Mouse (Mus musculus) megakaryocyte, adult 5-6 weeks (primary cell): ENCODE measurements around the gene Rab40b. TPM values are rescaled to one million over a fixed set of nuclear protein-coding genes. Genes with fewer than 3 reads are reported as not detected.
"Not testable (repeated sequence)": the region's sequence is repeated elsewhere in the genome, so short reads cannot be mapped to it uniquely, and the experiment has no call there.

Source experiments
- ATAC-seq: 2 replicates; pipeline ENCODE4 v1.8.0; 2016; ENCODE audit warnings: mild to moderate bottlenecking, inconsistent platforms; ENCODE audit not compliant: poor library complexity, severe bottlenecking
- total RNA-seq, 2 experiments: library from RNA; stranded (forward) in 1 of 2; stranded (reverse) in 1 of 2; fragments of 153-499, 151-499 nt in 1 of 2; fragments of 221-1000, 200-1000 nt in 1 of 2; gene quantifications; 2 replicates each; pipeline versions ENCODE4 v1.2.3 to v1.2.4; 2015 to 2017

Gene Rab40b
- total RNA-seq, 2 experiments from 2014 or later, result not detected

DNA sequence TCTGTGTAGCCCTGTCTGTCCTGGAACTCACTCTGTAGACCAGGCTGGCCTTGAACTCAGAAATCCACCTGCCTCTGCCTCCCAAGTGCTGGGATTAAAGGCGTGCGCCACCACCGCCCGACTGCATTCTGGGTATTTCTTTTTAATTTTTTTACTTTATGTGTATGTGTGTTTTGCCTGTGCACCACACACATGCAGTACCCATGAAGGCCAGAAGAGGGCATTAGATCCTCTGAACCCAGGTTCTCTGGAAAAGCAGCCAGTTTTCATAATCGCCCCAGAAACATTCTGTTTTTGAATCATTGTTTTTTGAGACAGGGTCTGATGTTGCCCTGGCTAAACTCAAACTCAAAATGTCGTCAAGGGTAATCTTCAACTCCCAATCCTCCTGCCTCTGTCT is 18.4 kb downstream of the Rab40b start:
- ATAC-seq, result peak; percentile 68

DNA sequence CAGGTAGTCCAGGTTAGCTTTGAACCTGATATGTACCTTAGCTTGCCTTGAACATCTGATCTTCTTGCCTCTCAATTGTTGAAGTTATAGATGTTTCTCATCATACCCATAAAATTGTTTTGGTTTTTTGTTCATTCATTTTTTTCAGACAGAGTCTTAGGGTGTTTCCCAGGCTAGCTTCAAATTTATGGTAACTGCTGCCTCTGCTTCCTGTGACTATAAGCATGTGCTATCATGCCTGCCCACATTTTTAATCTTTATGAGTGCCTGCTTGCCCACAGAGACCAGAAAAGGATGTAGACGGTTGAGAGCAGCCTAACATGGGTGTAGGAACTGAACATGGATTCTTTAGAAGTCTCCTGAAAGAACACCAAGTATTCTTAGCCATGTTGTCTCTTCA is 19.3 kb downstream of the Rab40b start:
- ATAC-seq, result no peak

DNA sequence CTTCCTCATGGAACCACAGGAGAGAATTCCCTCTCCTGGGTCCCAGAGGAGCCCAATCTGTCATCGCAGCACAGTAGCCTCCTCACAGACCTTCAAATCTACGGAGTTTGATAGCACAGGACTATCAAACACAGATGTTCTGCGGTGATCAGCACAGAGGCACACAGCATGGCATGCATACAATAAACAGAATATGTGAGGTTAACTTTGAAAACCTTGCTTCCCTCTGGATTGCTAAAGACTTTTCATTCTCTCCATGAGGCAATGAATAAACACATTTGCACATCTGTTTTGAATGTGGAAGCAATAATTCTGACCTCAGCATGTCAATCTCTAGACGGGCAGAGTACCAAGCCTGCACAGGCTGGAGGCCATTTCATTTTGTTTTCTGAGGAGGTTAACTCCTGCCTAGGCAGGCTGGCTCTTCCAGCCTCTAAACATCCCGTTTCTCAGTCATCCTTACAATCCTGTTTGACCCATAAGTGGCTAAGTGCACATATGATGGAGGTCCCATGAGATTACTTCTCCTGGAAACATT is 20.8 kb downstream of the Rab40b start:
- no peak for ATAC-seq

DNA sequence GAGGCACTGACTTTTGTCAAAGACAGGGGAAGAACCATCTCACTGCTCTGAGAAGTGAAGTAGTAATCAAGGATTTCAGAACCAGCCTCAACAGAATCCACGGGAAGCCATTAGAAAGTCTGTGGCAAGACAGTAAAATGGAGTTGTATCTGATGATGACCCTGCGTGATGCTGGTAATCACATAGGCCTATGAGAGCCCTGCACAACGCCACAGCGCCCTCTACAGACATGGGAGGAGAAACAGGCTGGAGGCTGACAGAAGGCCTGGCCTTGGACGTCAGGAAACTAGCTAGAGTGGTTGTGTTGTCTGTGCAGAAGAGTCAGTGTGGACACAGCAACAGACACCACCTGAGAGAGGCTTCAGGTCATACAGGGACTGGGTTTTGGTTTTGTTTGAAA is 25.8 kb downstream of the Rab40b start:
- ATAC-seq, result peak; percentile 87

DNA sequence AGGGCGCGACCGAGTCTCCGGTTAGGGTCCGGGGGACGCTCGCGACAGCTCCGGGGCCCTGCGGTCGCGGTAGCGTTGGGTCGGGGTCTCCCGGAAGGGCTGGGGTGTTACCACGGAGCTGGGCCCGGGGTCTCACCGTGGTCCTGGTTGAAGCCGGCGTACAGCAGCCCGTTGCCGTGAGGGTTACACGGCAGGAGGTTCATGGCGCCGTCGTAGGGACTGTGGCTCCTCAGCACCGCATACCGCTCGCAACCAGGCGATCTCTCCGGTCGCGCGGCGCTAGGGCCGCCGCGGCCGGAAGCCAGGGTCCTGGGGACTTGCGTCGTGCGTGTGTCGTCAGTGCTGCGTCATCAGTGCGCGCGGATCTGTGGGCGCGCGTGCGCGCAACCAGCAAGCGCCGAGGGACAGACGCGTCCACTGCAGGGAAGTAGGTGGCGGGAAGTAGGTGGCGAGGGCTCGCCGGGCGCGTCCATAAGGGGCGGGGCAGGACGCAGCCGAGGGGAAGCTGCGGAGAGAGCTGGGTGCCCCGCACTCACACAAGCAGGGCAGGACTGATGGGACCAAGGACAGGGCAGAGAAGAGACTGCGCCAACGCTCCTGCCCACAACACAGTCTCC is 33.9 kb downstream of the Rab40b start, which contains the start of gene Wdr45b:
Gene Wdr45b (minus strand): TSS at position 355 of the 617 bp plus-strand sequence.
- peak; percentile 91 for ATAC-seq

DNA sequence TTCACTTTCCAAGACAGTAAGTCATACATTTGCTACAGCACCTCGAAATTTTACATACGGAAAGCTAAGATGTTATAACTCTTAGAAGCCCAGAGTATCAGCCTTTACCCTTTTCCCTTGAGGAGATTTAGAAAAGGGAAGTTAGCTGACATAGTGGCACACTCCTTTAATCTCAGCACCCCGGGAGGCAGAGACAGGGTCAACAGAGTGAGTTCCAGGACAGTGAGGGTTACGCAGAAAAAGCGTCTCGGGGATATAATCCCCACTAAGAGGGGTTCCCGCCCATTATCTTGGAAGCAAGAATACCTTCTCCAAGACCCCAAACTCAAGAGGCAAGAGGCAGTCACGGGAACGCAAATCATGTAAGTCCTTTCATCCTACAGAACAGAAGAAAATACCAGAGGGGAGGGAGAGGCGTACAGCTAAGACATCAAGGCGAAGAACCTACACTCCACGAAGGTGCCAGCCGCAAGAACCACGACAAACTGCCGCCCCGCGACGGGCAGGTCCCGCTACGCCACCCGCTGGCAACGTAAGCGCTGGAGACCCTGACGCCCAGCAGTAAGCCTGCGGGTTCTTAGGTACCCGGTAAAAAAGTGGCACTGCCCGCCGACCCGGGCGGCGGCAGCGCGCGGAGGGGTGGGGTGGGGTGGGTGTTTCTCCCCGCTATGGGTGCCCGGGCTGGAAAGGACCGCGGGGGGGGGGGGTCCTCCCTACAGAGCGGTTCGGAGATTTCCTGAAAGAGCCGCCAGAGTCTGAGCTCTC is 34.5 kb downstream of the Rab40b start:
- peak; percentile 40 for ATAC-seq

DNA sequence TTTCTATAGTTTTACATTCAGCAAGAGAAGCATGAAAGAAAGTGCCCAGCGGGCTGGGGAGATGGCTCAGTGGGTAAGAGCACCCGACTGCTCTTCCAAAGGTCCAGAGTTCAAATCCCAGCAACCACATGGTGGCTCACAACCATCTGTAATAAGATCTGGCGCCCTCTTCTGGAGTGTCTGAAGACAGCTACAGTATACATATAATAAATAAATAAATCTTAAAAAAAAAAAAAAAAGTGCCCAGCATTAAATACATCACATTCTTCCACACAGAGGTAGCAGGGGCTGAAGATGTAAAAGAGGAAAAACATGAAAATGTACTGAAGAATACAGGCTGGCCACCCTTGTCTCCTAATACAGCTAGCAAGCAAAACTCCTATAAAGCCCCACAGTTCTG is 39.3 kb downstream of the Rab40b start:
- ATAC-seq, result not testable (repeated sequence)

DNA sequence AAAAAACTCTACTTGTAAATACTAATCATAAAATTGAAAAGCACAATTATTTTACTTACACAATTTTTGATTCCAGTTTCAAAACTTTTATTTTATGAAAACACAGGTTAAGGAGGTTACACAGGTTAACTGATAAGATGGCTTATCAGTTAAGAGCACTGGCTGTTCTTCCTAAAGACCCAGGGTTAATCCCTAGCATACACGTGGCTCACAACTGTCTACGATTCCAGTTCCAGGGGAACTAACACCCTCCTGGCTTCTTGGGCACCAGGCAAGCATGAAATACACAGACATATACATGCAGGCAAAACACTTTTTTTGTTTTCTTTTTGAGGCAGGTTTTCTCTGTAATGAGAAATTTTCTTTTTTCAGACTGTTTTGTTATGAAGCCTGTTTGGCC is 39.9 kb downstream of the Rab40b start:
- no peak for ATAC-seq

DNA sequence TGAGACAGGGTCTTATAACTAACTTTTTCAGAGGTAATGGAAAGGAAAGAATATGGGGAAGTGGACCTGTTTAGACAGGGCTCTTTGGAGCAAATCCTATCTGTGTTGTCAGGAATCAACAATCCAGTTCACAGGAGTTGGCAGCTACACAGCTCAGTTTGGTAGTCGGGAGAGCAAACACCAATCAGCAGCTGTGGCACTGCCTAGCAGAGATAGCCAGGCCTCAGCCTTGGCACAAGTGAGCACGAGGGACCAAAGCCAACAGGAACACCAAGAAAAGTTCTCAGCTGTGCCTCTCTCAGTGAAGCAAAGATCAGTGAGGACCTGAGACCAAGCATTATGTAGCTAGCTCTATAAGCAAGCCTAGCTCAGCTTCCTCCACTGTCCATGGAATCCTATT is 41.0 kb downstream of the Rab40b start:
- no peak for ATAC-seq

DNA sequence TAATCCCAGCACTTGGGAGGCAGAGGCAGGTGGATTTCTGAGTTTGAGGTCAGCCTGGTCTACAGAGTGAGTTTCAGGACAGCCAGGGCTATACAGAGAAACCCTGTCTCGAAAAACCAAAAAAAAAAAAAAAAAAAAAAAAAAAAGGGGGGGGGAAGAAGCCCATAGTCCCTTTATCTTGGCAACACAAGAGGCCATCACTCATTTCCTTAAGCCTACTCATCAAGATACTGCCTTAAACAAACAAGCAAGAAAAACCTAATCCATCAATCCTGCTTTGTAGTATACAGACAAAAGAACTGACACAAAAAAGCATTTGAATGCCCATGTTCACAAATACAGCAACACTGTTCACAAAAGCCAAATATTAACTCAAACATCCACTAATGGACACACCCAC is 45.6 kb downstream of the Rab40b start:
- not testable (repeated sequence) for ATAC-seq

DNA sequence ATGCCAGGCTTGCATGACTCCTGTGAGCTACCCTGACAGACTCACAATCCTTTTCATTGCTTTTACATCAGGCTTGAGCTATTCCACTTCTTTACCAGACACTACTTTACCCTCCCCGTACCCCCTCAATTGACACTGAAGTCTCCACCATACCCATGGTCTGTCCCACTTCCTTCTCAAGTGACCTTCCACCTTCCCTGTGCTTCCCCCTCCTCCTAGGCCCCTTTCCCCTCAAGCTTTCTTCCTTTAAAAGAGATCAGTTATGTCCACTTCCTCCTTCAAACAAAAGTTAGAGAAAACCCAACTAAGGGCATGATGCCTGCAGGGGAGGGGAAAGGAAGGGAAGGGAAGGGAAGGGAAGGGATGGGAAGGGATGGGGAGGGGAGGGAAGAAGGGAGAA is 47.8 kb downstream of the Rab40b start:
- ATAC-seq, result peak; percentile 51; the same call in 1 of the 2 replicates

DNA sequence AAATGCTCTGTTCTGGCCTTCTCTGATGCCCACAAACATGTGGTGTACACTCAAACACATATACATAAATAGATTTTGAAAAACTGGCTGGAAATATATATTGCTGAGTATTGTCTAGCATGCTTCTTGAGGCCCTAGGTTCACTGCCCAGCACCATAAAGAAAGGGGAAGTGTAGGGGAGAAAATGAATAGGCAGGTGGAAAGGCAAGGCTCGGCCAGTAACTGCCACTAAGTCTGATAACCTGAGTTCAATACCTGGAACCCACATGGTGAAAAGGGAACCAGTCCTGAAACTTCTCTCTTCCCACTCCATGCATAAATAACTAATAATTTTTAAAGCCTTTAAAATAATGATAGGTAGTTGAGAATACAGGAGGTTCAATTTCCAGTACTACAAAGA is 48.4 kb downstream of the Rab40b start:
- peak; percentile 54; the same call in 1 of the 2 replicates for ATAC-seq

DNA sequence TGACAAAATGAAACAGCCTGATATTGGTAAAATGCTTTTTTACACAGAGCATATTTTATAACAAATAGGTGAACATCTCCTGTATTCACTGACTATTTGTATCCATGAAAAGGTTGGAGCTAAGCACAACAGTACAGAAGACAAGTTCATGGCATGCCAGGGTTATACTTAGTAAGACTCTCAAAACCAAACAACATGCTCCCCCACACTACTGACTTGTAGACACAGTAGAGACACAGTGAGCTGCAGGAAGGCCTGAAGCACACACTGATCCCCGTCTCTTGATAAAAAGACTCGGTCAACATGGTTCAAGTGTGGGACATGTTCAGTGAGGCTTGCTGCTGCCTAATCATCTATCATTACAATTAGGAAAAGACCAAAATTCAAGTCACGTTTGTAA is 56.4 kb downstream of the Rab40b start:
- no peak for ATAC-seq

DNA sequence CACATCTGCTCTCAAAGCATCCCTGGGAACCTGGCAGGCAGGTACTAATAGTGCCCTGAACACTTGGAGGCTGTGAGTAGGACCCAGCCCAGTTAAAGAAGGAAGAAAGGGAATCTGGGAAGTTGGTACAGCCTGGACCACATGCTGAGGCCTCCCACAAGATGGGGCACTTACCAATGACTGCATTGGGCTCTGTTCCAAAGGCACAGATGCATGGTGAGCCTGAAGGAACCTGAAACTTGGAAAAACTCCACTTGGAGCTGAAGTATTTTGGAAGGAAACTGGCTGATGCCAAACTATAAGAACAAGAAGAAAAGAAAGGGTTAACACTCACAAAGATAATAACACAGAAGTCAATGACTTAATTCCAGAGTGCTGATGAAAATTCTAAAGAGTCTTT is 59.4 kb downstream of the Rab40b start:
- no peak for ATAC-seq

DNA sequence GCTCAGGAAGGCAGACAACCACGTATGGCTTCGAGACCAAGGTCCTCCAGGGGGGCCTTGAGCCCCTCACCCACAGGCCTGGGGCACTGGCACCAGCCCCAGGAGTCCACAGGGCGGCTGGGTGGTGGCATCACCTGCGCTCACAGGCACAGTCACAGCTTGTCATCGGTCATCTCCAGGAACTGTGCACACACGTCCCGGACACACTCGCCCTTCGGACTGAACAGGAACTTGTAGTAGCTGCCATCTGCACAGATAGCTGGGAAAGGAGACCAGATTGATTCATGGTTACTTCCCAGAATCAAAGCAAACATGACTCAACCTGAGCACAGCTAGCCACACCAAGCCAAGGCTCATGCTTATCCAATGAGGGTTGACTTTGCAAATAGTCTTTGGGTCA is 59.8 kb downstream of the Rab40b start:
- no peak for ATAC-seq

DNA sequence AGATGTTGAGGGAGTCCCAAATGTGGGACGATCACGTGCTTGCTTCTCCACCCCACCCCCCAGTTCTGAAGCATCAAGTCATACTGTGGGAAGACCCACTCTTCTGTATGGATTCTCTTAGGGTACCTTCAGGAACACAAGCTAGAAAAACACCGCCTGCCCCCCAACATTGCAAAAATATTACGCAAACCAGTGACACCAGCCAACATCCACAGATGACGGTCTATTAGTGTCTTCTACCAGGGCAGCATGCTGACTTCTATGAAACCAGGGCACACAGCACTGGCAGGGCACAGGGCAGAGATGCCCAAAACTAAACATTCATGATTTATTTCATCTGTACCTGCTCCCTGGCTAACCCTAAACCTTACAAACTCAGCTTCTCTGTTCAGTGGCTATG is 61.4 kb downstream of the Rab40b start:
- ATAC-seq, result no peak

DNA sequence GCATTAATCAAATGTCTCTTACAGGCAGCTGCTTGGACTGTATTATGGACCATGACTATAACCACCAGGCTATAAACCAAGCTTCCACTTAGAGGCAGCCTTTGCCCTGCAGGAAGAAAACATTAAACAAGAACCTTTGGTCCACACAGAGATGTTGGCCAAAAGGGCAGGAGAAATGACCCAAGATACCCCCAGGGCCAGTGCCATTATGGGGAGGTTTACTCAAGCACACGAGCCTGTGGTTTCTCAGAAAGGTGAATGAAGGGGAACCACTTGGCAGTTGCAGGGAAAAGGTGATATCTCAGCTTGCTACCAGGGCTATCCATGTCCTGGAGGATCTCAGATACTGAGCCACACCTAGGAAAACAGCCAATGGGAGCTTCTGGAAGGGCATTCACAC is 62.0 kb downstream of the Rab40b start:
- no peak for ATAC-seq

DNA sequence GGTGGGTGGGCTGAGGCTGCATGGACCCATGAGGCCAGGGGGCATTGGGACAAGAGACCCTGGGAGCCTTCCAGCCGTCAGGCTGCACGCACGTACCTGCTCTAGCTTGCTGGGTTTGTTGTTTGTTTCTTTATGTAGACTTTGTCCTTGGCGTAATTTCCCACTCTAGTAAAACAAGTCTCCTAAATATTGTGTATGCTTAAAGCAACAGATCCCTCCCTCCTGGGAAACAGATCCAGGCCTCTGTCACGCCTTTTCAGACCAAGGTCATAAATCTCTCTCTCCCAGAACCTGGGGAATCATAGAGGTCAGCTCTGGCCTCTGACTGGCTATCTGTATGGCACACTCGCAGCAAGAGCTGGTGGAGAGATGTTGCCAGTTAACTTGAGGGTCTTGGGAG is 80.3 kb downstream of the Rab40b start:
- ATAC-seq, result not testable (repeated sequence)

DNA sequence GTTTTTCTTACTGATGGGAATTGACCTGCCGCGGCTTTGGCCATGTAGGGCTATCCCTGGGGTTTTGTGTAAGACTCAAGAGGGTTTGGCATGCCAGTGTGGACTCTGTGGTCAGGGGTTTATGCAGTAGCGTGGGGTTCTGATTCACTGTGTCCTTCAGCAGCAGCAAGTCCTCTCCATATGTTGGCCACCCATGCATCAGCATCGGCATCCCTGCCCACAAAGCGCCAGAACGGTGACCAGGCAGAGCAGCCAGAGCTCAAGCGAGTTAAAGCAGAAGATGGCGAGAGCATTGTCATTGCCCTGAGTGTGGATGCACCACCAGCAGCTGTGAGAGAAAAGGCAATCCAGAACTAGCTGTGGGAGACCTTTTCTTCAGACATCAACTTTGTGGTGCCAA is 81.4 kb downstream of the Rab40b start:
- no peak for ATAC-seq
